Mouse (Mus musculus): ENCODE results near the gene Leng8.
A peak's percentile ranks its signal among the peaks of the same experiment; 100 is the strongest.

Gene Leng8

GRCm38 (mm10) chr7:4127894-4128293 lies 8.9 kb upstream of the Leng8 start:
- peak; percentile 28 for DNase-seq

- DNase-seq: peak; percentile 33
Measured at GRCm38 (mm10) chr7:4128860-4129259, 8.0 kb upstream of the Leng8 start.

- peak; percentile 85 for DNase-seq
Measured at GRCm38 (mm10) chr7:4130686-4131452, 6.0 kb upstream of the Leng8 start.

- no peak for DNase-seq
Measured at GRCm38 (mm10) chr7:4131964-4132363, 4.9 kb upstream of the Leng8 start.

GRCm38 (mm10) chr7:4132581-4132980 lies 4.3 kb upstream of the Leng8 start:
- peak; percentile 35 for DNase-seq

GRCm38 (mm10) chr7:4132998-4133397 lies 3.8 kb upstream of the Leng8 start:
- DNase-seq: peak; percentile 58

GRCm38 (mm10) chr7:4134911-4135310 lies 1.9 kb upstream of the Leng8 start:
- DNase-seq: no peak

GRCm38 (mm10) chr7:4136404-4136770 lies 452 bp upstream of the Leng8 start:
- DNase-seq: no peak

- peak; percentile 68 for DNase-seq
Measured at GRCm38 (mm10) chr7:4137746-4138145, 907 bp downstream of the Leng8 start.

GRCm38 (mm10) chr7:4138181-4138580 lies 1.3 kb downstream of the Leng8 start:
- DNase-seq: no peak

- DNase-seq: peak; percentile 32
Measured at GRCm38 (mm10) chr7:4138671-4139070, 1.8 kb downstream of the Leng8 start.

- DNase-seq: peak; percentile 24
Measured at GRCm38 (mm10) chr7:4139391-4139790, 2.6 kb downstream of the Leng8 start.

- peak; percentile 35 for DNase-seq
Measured at GRCm38 (mm10) chr7:4141648-4142325, 4.9 kb downstream of the Leng8 start.

- peak; percentile 46 for DNase-seq
Measured at GRCm38 (mm10) chr7:4142796-4143445, 6.1 kb downstream of the Leng8 start.

GRCm38 (mm10) chr7:4143506-4143905 lies 6.7 kb downstream of the Leng8 start:
- peak; percentile 44 for DNase-seq

GRCm38 (mm10) chr7:4144046-4144445 lies 7.2 kb downstream of the Leng8 start:
- peak; percentile 42 for DNase-seq

GRCm38 (mm10) chr7:4144766-4145551 lies 8.1 kb downstream of the Leng8 start:
- peak; percentile 41 for DNase-seq

- peak; percentile 74 for DNase-seq
Measured at GRCm38 (mm10) chr7:4145552-4146190, 8.8 kb downstream of the Leng8 start.

- peak; percentile 65 for DNase-seq
Measured at GRCm38 (mm10) chr7:4146241-4147180, 9.7 kb downstream of the Leng8 start.

GRCm38 (mm10) chr7:4147371-4147770 lies 10.5 kb downstream of the Leng8 start:
- DNase-seq: peak; percentile 55

- no peak for DNase-seq
Measured at GRCm38 (mm10) chr7:4147836-4148235, 11.0 kb downstream of the Leng8 start.

Measured in cerebellum, adult 9-11 months (tissue).